Mouse (Mus musculus): ENCODE data around the gene Atcay.

- TF ChIP-seq ZC3H11A (IDR thresholded peaks at IDR 0.05; ENCODE audit: low read depth, low read length) (no peak), CHD2 (IDR thresholded peaks at IDR 0.05; ENCODE audit: low read length) (no peak), E2F4 (IDR thresholded peaks at IDR 0.05; ENCODE audit: insufficient replicate concordance, low read depth, low read length) (no peak), HCFC1 (IDR thresholded peaks at IDR 0.05; ENCODE audit: low read depth, low read length) (no peak)
These were observed 9.1 kb downstream of the Atcay start for GRCm38 (mm10) chr10:81221402-81222015.

Measured in CH12.LX (cell line).